Mouse (Mus musculus): ENCODE results near the gene Aloxe3.

The Aloxe3 gene

DNA sequence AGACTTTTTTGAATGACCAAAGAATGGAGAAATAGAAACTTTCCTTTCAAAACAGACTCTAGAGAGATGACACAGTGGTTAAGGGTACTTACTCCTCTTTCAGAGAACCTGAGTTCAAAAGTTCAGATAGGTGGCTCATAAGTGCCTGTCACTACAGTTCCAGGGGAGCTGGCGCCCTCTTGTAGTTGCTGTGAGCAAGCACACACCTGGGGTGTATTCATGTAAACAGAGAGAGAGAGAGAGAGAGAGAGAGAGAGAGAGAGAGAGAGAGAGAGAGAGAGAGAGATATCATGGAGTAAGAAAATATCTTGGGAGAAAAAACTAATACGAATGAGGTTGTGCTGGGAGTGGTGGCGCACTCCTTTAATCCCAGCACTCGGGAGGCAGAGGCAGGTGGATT is 54.4 kb downstream of the Aloxe3 start:
- DNase-seq (ENCODE audit: low read depth), result peak; percentile 51

DNA sequence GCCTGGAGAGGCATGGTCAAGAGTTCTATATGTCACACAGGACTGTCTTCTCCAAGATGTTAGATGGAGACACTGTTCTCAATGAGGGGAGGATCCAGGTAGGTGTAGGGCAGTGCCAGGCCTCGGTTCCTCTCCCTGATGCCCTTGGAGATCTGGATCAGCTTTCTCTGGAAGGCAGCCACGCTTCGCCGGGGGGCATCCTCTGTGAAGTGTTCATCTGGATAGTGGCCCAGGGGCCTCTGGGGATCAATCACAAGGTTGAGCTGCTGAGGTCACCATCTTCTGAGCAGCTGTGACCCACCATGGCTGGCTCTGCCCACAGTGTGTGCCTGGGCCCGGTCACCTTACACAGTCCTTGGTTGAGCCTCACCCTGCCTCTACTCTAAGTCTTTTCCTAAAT is 59.3 kb downstream of the Aloxe3 start:
- no peak for DNase-seq (ENCODE audit: low read depth)

DNA sequence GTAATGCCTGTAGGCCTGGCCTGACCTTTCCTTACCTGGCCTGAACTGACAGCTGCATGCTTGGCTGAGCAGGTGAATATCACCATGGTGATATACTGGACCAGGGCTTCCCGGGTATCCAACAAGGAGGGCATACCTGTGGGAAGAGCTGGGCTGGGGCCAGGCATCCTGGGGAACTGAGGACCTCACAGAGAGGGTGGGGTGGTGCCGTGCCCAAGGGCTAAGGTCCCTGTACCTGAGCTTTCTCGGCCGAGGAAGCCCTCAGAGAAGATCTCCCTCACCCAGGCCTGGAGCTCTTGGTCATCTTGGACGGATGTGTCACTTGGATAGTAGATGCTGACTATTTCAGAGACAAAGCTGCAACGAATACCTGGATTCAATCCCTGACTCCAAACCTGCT is 60.2 kb downstream of the Aloxe3 start:
- DNase-seq (ENCODE audit: low read depth), result no peak

DNA sequence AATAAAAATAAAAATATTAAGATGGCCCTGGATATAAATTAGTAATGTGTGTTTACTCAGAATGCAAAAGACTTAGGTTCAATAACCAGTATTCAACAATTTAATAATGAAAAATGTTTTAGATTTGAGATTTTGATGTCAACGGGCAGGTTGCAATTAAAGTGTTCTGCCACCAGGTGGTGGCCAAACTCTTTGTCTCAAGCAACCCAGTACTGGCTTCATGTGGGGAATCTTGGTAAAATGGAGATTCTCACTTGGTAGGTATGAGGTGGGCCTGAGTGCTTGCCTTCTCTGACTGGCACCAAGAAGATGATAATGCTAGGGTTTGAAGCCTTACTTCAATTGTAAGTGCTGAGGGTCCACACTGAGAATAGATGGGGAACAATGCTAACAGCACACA is 67.1 kb downstream of the Aloxe3 start:
- peak; percentile 66 for DNase-seq (ENCODE audit: low read depth)

DNA sequence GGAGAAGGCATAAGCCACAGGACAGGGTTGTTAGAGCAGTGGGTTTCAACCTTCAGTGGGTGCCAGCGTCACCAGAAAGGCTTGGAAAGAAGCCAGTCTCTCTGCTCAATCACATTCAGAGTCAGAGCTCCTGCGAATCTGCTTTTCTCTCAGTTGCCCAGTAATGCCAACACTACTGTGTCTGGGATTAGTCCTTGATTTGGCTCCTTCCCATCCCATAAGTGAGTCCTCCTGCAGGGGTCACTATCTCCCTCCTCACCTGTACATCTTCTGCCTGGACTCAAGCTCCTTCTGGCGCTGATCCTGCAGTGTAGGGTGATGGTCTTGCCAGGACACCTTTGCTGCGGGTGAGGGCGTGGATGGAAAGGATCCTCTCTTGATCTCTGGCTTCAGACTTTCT is 71.1 kb downstream of the Aloxe3 start:
- peak; percentile 39 for DNase-seq (ENCODE audit: low read depth)

DNA sequence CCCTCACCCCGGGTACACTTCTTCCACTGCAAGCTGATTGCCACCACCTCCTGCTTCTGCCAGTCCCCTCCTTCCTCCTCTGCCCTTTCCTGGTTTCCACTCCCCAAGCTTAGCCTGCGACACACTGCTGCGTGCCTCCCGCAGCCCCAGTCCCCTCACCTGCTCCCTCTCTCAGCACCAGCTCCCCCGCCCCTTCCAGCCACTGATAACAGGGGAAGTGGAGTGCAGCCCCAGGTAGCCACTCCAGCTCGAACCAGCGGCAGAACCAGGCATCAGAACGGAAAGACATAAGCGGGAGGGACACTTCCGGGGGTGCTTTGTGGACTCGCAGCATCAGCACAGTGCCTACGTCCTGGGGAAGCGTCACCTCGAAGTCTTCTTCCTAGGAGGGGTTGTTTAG is 71.5 kb downstream of the Aloxe3 start:
- DNase-seq (ENCODE audit: low read depth), result no peak

DNA sequence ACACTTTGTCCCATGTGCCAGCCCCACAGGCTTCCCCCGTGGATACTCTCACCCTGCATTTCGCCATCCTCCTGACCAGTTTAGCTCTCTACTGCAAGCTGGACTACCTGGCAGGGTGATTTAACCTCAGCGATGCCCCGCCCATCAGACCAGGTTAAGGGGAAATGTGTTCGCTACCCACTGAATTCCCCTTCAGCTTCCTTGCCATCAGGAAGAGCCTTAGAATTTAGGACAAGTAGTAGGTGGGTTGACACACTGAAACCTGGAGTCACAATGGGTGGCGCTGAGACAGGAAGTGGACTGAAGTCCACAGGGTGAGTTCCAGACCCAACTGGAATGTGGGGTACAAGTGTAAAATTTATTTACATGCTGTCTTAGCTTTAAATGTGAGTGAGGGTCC is 72.0 kb downstream of the Aloxe3 start, which contains the start of gene Alox8:
Gene Alox8, minus strand, starts transcription at position 101 of the 400 bp plus-strand sequence.
- DNase-seq (ENCODE audit: low read depth), result no peak
